Mouse (Mus musculus): ENCODE results near the gene Fndc9. TPM values are rescaled to one million over a fixed set of nuclear protein-coding genes. Genes with fewer than 3 reads are reported as not detected.
A peak's percentile ranks its signal among the peaks of the same experiment; 100 is the strongest.

The Fndc9 gene
- 0.06 and 0.33 TPM in 2 replicates for polyA plus RNA-seq (2015; fragmentation: Nextera tagmentation; extraction: Ambion mirVana)

DNA sequence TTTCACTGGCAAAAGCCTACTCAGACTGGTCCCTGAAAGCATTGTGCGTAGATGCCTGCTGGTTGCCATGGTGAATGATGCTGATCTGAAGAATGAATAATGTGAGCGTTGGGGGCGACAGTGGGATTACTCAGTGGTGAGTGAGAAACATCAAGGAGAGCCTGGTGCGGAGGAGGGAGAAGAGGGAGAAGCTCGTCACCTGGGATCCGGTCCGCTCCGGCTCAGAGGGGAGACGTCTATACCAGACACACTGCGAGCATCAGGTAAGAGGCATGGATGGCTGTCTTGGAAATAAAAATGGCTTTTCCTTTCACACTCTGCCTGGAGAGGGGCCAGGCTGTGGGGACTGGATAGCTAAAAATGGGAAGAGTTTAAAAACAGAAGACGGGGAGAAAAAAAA lies at the start of gene Fndc9:
Fndc9 (plus strand) TSS at position 198 of the 400 bp plus-strand sequence.
- Histone ChIP-seq H3K9me3 (ENCODE audit: control insufficient read depth, low read length) (no peaks in the 10 kb centered on the region), H3K36me3 (ENCODE audit: control insufficient read depth, insufficient read depth, low read length) (no peaks in the 10 kb centered on the region), H3K4me2 (ENCODE audit: low read depth, low read length) (no peak within 1 kb of the TSS), H3K9ac (ENCODE audit: low read length) (no peak within 1 kb of the TSS), H3K27me3 (ENCODE audit: control insufficient read depth, insufficient read depth, low read depth, low read length) (no peaks in the 10 kb centered on the region), H3K27ac (ENCODE audit: low read length) (no peak within 1 kb of the TSS), H3K4me3 (ENCODE audit: low read length) (no peak within 1 kb of the TSS), H3K4me1 (replicated peaks; ENCODE audit: control insufficient read depth, insufficient read depth, low read length) (no peaks in the 10 kb centered on the region)
- WGBS = 69% methylated on average over 11 of the region's 11 CpGs
- ATAC-seq (ENCODE audit: low read depth) = no peak

- H3K27ac ChIP-seq (ENCODE audit: low read length) = no peak overlapping the region
- ATAC-seq (ENCODE audit: low read depth) = no peak
- no peaks in the 10 kb centered on the region for H3K9me3 ChIP-seq (ENCODE audit: control insufficient read depth, low read length)
- no peak overlapping the region for H3K4me3 ChIP-seq (ENCODE audit: low read length)
- WGBS = 42% methylated on average over 2 of the region's 2 CpGs
- H3K27me3 ChIP-seq (ENCODE audit: control insufficient read depth, insufficient read depth, low read depth, low read length) = no peaks in the 10 kb centered on the region
- H3K4me1 ChIP-seq (replicated peaks; ENCODE audit: control insufficient read depth, insufficient read depth, low read length) = no peaks in the 10 kb centered on the region
- H3K4me2 ChIP-seq (ENCODE audit: low read depth, low read length) = no peak overlapping the region
- H3K36me3 ChIP-seq (ENCODE audit: control insufficient read depth, insufficient read depth, low read length) = no peaks in the 10 kb centered on the region
- H3K9ac ChIP-seq (ENCODE audit: low read length) = no peak overlapping the region
These were observed 47.0 kb upstream of the Fndc9 start for GRCm38 (mm10) chr11:46188283-46188682.

GRCm38 (mm10) chr11:46194175-46194574 lies 41.2 kb upstream of the Fndc9 start:
- Histone ChIP-seq H3K36me3 (ENCODE audit: control insufficient read depth, insufficient read depth, low read length) (no peaks in the 10 kb centered on the region), H3K27me3 (ENCODE audit: control insufficient read depth, insufficient read depth, low read depth, low read length) (no peaks in the 10 kb centered on the region), H3K4me1 (replicated peaks; ENCODE audit: control insufficient read depth, insufficient read depth, low read length) (no peaks in the 10 kb centered on the region), H3K4me2 (ENCODE audit: low read depth, low read length) (no peak overlapping the region), H3K9me3 (ENCODE audit: control insufficient read depth, low read length) (no peaks in the 10 kb centered on the region), H3K27ac (ENCODE audit: low read length) (no peak overlapping the region), H3K4me3 (ENCODE audit: low read length) (no peak overlapping the region), H3K9ac (ENCODE audit: low read length) (no peak overlapping the region)
- 63% methylated on average over 4 of the region's 4 CpGs for WGBS
- no peak for ATAC-seq (ENCODE audit: low read depth)

DNA sequence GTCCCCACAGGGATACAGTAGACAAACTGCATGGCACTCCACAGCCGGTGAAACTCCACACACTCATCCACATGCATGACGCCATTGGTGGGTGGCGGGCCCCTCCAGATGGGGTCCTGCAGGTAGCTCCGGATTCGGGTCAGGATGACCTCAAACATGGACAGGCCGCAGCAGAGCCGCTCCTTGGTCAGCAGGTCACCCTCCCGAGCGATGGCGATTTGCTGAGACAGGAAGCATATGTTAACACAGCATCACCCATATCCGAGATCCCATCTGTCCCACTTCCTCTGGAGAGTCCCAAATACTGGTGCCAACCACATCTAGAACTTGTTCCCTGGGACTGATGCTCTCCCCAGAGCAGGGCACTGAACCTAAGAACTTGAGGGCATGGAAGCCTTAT lies 34.7 kb upstream of the Fndc9 start:
- H3K36me3 ChIP-seq (ENCODE audit: control insufficient read depth, insufficient read depth, low read length) = no peaks in the 10 kb centered on the region
- H3K9me3 ChIP-seq (ENCODE audit: control insufficient read depth, low read length) = no peaks in the 10 kb centered on the region
- no peak overlapping the region for H3K4me2 ChIP-seq (ENCODE audit: low read depth, low read length)
- no peak overlapping the region for H3K9ac ChIP-seq (ENCODE audit: low read length)
- WGBS = 77% methylated on average over 11 of the region's 11 CpGs
- no peaks in the 10 kb centered on the region for H3K27me3 ChIP-seq (ENCODE audit: control insufficient read depth, insufficient read depth, low read depth, low read length)
- no peak overlapping the region for H3K4me3 ChIP-seq (ENCODE audit: low read length)
- ATAC-seq (ENCODE audit: low read depth) = no peak
- peaks cover 12% of the 10 kb centered on the region for H3K4me1 ChIP-seq (replicated peaks; ENCODE audit: control insufficient read depth, insufficient read depth, low read length)
- H3K27ac ChIP-seq (ENCODE audit: low read length) = no peak overlapping the region

- no peaks in the 10 kb centered on the region for H3K27me3 ChIP-seq (ENCODE audit: control insufficient read depth, insufficient read depth, low read depth, low read length)
- peak overlapping the region; percentile 2; the same call in 1 of the 2 replicates for H3K4me2 ChIP-seq (ENCODE audit: low read depth, low read length)
- peaks cover 15% of the 10 kb centered on the region for H3K4me1 ChIP-seq (replicated peaks; ENCODE audit: control insufficient read depth, insufficient read depth, low read length)
- ATAC-seq (ENCODE audit: low read depth) = peak; percentile 29; the same call in 1 of the 2 replicates
- WGBS = 41% methylated on average over 20 of the region's 20 CpGs
- no peak overlapping the region; the same call in 1 of the 2 replicates for H3K27ac ChIP-seq (ENCODE audit: low read length)
- H3K9ac ChIP-seq (ENCODE audit: low read length) = no peak overlapping the region
- no peaks in the 10 kb centered on the region for H3K36me3 ChIP-seq (ENCODE audit: control insufficient read depth, insufficient read depth, low read length)
- no peak overlapping the region for H3K4me3 ChIP-seq (ENCODE audit: low read length)
- no peaks in the 10 kb centered on the region for H3K9me3 ChIP-seq (ENCODE audit: control insufficient read depth, low read length)
These were observed 33.4 kb upstream of the Fndc9 start for GRCm38 (mm10) chr11:46201636-46202546.

- H3K4me2 ChIP-seq (ENCODE audit: low read depth, low read length) = peak overlapping the region; percentile 18
- H3K27ac ChIP-seq (ENCODE audit: low read length) = peak overlapping the region; percentile 49; the same call in 1 of the 2 replicates
- ATAC-seq (ENCODE audit: low read depth) = peak; percentile 69
- no peaks in the 10 kb centered on the region for H3K9me3 ChIP-seq (ENCODE audit: control insufficient read depth, low read length)
- WGBS = 14% methylated on average over 10 of the region's 10 CpGs
- H3K27me3 ChIP-seq (ENCODE audit: control insufficient read depth, insufficient read depth, low read depth, low read length) = no peaks in the 10 kb centered on the region
- H3K4me3 ChIP-seq (ENCODE audit: low read length) = no peak overlapping the region
- H3K9ac ChIP-seq (ENCODE audit: low read length) = no peak overlapping the region
- H3K4me1 ChIP-seq (replicated peaks; ENCODE audit: control insufficient read depth, insufficient read depth, low read length) = peaks cover 15% of the 10 kb centered on the region
- no peaks in the 10 kb centered on the region for H3K36me3 ChIP-seq (ENCODE audit: control insufficient read depth, insufficient read depth, low read length)
These were observed 32.8 kb upstream of the Fndc9 start for GRCm38 (mm10) chr11:46202547-46202887.

- Histone ChIP-seq H3K27me3 (ENCODE audit: control insufficient read depth, insufficient read depth, low read depth, low read length) (no peaks in the 10 kb centered on the region), H3K4me3 (ENCODE audit: low read length) (no peak overlapping the region), H3K36me3 (ENCODE audit: control insufficient read depth, insufficient read depth, low read length) (no peaks in the 10 kb centered on the region), H3K9ac (ENCODE audit: low read length) (no peak overlapping the region), H3K4me1 (replicated peaks; ENCODE audit: control insufficient read depth, insufficient read depth, low read length) (peaks cover 15% of the 10 kb centered on the region), H3K27ac (ENCODE audit: low read length) (no peak overlapping the region), H3K4me2 (ENCODE audit: low read depth, low read length) (no peak overlapping the region), H3K9me3 (ENCODE audit: control insufficient read depth, low read length) (no peaks in the 10 kb centered on the region)
- no peak for ATAC-seq (ENCODE audit: low read depth)
- 89% methylated on average over 9 of the region's 9 CpGs for WGBS
These were observed 30.5 kb upstream of the Fndc9 start for GRCm38 (mm10) chr11:46204841-46205240.

DNA sequence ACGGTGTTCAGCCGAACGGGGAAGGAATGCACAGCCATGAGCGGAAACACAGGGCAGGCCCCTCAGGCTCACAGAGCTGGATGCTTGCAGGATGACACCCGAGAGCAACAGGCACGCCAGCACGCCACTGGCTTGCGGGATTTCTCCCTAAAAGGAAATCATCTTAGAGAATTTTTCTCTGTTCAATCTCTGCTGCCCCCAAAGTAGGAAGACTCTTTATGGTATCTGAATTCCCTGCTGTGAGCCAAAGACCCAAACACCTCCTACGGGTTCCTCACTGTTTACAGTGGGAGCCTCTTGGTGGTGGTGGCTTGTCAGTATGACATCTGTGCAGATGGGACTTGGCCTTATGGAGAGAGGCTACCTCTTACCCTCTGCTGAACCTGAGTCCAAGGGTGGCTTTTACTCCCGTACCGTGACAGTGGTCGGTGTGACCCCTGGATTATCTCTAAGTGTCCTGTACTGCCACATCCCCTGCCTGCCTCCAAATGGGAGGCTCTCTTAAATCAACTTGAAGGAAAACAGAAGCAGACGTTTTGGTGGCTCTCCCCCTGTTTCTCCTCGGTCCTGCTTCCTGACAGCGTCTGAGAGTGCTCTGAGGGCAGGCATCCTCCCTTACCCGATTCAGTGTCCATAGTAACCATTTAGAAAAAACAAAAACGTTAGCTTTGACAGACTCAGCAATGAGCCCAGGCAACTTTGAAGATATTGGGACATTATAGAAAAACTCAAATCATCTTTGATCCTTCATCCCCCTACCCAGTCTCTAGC lies 29.5 kb upstream of the Fndc9 start:
- Histone ChIP-seq H3K36me3 (ENCODE audit: control insufficient read depth, insufficient read depth, low read length) (no peaks in the 10 kb centered on the region), H3K4me3 (ENCODE audit: low read length) (no peak overlapping the region), H3K9me3 (ENCODE audit: control insufficient read depth, low read length) (no peaks in the 10 kb centered on the region), H3K4me1 (replicated peaks; ENCODE audit: control insufficient read depth, insufficient read depth, low read length) (peaks cover 15% of the 10 kb centered on the region), H3K4me2 (ENCODE audit: low read depth, low read length) (no peak overlapping the region), H3K27me3 (ENCODE audit: control insufficient read depth, insufficient read depth, low read depth, low read length) (no peaks in the 10 kb centered on the region), H3K27ac (ENCODE audit: low read length) (peak overlapping the region; percentile 51; the same call in 1 of the 2 replicates), H3K9ac (ENCODE audit: low read length) (no peak overlapping the region)
- WGBS = 28% methylated on average over 17 of the region's 17 CpGs
- peak; percentile 47; the same call in 1 of the 2 replicates for ATAC-seq (ENCODE audit: low read depth)

- no peak overlapping the region for H3K27ac ChIP-seq (ENCODE audit: low read length)
- no peaks in the 10 kb centered on the region for H3K27me3 ChIP-seq (ENCODE audit: control insufficient read depth, insufficient read depth, low read depth, low read length)
- no peak overlapping the region for H3K9ac ChIP-seq (ENCODE audit: low read length)
- H3K4me3 ChIP-seq (ENCODE audit: low read length) = no peak overlapping the region
- no peaks in the 10 kb centered on the region for H3K36me3 ChIP-seq (ENCODE audit: control insufficient read depth, insufficient read depth, low read length)
- ATAC-seq (ENCODE audit: low read depth) = no peak
- peaks cover 39% of the 10 kb centered on the region for H3K4me1 ChIP-seq (replicated peaks; ENCODE audit: control insufficient read depth, insufficient read depth, low read length)
- H3K4me2 ChIP-seq (ENCODE audit: low read depth, low read length) = no peak overlapping the region
- H3K9me3 ChIP-seq (ENCODE audit: control insufficient read depth, low read length) = no peaks in the 10 kb centered on the region
- WGBS = 63% methylated on average over 2 of the region's 2 CpGs
These were observed 25.4 kb upstream of the Fndc9 start for GRCm38 (mm10) chr11:46209884-46210283.
